Mouse (Mus musculus): ENCODE results near the gene Trpm3. TPM values are rescaled to one million over a fixed set of nuclear protein-coding genes. Genes with fewer than 3 reads are reported as not detected.

Trpm3 gene
- polyA plus RNA-seq, 1 experiment = 0.05 TPM

DNA sequence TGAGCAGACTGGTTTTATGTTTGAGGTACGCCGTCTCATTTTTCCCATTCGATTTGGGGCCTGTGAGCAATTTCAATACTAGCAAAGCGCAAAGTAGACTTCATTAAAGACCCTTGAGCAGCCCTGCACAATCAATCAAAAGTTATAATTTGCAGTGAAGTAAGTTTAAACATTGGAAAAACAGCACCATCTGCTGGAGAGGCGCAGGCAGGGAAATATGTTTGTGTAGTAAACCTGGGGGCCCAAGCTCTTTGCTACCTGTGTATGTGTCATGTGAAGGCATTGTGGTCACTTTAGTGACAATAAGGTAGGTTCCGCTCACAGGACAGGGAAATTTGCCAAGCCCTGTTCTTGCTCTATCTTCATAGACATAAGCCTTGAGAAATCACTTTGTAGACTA, 492.5 kb downstream of the Trpm3 start:
- Histone ChIP-seq H3K4me3 (ENCODE audit: insufficient read depth, poor library complexity, severe bottlenecking) (no peak overlapping the region), H3K36me3 (ENCODE audit: control insufficient read depth, insufficient read depth) (no peaks in the 10 kb centered on the region), H3K79me3 (ENCODE audit: low read depth) (no peaks in the 10 kb centered on the region), H3K79me2 (ENCODE audit: control insufficient read depth, insufficient read depth) (no peaks in the 10 kb centered on the region), H3K27me3 (ENCODE audit: control insufficient read depth, insufficient read depth, insufficient read length) (no peaks in the 10 kb centered on the region), H3ac (ENCODE audit: control insufficient read depth, insufficient read length, low read depth) (no peak overlapping the region)
- TF ChIP-seq CEBPB (IDR thresholded peaks at IDR 0.05; ENCODE audit: low read depth) (no peak), CTCF (IDR thresholded peaks at IDR 0.05; ENCODE audit: control insufficient read depth, insufficient read depth, insufficient read length) (no peak), USF1 (IDR thresholded peaks at IDR 0.05; ENCODE audit: low read depth) (no peak)

DNA sequence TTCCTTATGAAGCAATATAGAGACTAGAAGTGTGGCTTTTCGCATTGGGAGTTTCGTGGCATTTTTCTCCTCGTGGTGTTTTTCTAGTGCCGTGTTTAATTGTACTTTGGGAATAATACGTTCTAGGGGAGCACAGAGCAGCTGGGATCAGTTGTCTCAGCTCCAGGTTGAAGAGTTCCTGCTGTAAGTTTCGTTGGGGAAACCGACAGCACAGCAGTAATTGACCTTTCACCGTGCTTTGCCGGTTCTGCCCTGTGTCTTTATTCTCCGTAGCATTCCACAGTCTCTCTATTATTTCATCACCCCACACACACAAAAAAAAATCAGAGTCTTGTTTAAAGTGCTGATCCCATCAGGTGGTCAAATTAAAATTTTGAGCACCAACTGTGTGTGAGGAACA, 496.8 kb downstream of the Trpm3 start:
- Histone ChIP-seq H3K79me3 (ENCODE audit: low read depth) (no peaks in the 10 kb centered on the region), H3K36me3 (ENCODE audit: control insufficient read depth, insufficient read depth) (no peaks in the 10 kb centered on the region), H3K27me3 (ENCODE audit: control insufficient read depth, insufficient read depth, insufficient read length) (no peaks in the 10 kb centered on the region), H3ac (ENCODE audit: control insufficient read depth, insufficient read length, low read depth) (no peak overlapping the region), H3K4me3 (ENCODE audit: insufficient read depth, poor library complexity, severe bottlenecking) (no peak overlapping the region), H3K79me2 (ENCODE audit: control insufficient read depth, insufficient read depth) (no peaks in the 10 kb centered on the region)
- TF ChIP-seq CEBPB (IDR thresholded peaks at IDR 0.05; ENCODE audit: low read depth) (no peak), MYOD1 (IDR thresholded peaks at IDR 0.05; ENCODE audit: control insufficient read depth, insufficient read length, low read depth) (no peak), MYOG (IDR thresholded peaks at IDR 0.05; ENCODE audit: control insufficient read depth, extremely low read depth, insufficient read length) (no peak), MAX (IDR thresholded peaks at IDR 0.05) (no peak), USF1 (IDR thresholded peaks at IDR 0.05; ENCODE audit: low read depth) (no peak), FOSL1 (IDR thresholded peaks at IDR 0.05; ENCODE audit: insufficient read depth, low read length, poor library complexity, severe bottlenecking) (no peak), CTCF (IDR thresholded peaks at IDR 0.05; ENCODE audit: control insufficient read depth, insufficient read depth, insufficient read length) (no peak)

DNA sequence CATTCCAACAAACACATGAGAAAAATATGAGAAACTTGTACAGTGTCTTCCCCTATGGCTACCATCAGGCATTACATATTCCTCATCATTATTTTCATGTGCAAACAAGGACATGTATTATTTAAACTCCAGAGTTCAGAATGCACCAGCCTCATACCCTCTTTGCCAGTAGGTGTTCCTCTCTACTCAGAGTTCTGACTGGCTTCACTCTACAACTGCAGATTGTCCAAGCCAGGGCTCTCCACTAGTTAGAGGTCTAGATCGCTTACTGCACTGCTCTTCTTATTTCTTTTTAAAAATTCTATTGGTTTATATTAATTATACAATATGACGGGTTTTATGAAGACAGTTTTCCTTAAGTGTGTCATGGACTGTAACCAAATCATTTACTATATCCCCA, 498.9 kb downstream of the Trpm3 start:
- no peaks in the 10 kb centered on the region for H3K36me3 ChIP-seq (ENCODE audit: control insufficient read depth, insufficient read depth)
- H3K4me3 ChIP-seq (ENCODE audit: insufficient read depth, poor library complexity, severe bottlenecking) = no peak overlapping the region
- no peaks in the 10 kb centered on the region for H3K27me3 ChIP-seq (ENCODE audit: control insufficient read depth, insufficient read depth, insufficient read length)
- TF ChIP-seq FOSL1 (IDR thresholded peaks at IDR 0.05; ENCODE audit: insufficient read depth, low read length, poor library complexity, severe bottlenecking) = no peak
- no peak for TF ChIP-seq USF1 (IDR thresholded peaks at IDR 0.05; ENCODE audit: low read depth)
- TF ChIP-seq MYOD1 (IDR thresholded peaks at IDR 0.05; ENCODE audit: control insufficient read depth, insufficient read length, low read depth) = no peak
- no peak for TF ChIP-seq CEBPB (IDR thresholded peaks at IDR 0.05; ENCODE audit: low read depth)
- TF ChIP-seq CTCF (IDR thresholded peaks at IDR 0.05; ENCODE audit: control insufficient read depth, insufficient read depth, insufficient read length) = no peak
- no peak for TF ChIP-seq MAX (IDR thresholded peaks at IDR 0.05)
- no peak for TF ChIP-seq MYOG (IDR thresholded peaks at IDR 0.05; ENCODE audit: control insufficient read depth, extremely low read depth, insufficient read length)
- no peaks in the 10 kb centered on the region for H3K79me2 ChIP-seq (ENCODE audit: control insufficient read depth, insufficient read depth)
- no peaks in the 10 kb centered on the region for H3K79me3 ChIP-seq (ENCODE audit: low read depth)
- H3ac ChIP-seq (ENCODE audit: control insufficient read depth, insufficient read length, low read depth) = no peak overlapping the region

DNA sequence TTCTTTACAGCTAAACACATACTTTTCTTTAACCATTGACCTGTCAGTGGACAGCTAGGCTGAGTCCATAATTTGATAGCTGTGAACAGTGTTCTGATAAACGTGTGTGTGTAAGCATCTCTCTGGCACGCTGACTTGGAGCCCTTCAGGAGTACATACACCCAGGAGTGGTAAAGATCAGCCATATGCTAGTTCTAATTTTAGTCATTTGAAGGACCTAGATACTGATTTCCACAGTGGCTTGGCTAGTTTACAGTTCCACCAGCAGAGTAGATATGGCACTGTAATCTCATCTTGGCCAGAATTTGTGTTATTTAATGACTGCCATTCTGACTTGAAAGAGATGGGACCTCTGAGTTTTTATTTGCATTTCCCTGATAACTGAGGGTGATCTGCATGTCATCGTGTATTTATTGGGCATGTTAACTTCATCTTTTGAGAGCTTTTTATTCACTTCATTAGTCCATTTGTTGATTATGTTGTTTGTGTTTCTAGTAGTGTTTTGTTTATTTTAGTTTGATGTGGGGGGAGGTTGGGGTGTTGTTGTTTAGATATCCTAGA, 499.6 kb downstream of the Trpm3 start:
- H3K36me3 ChIP-seq (ENCODE audit: control insufficient read depth, insufficient read depth) = no peaks in the 10 kb centered on the region
- no peaks in the 10 kb centered on the region for H3K79me3 ChIP-seq (ENCODE audit: low read depth)
- H3K79me2 ChIP-seq (ENCODE audit: control insufficient read depth, insufficient read depth) = no peaks in the 10 kb centered on the region
- no peak for TF ChIP-seq CEBPB (IDR thresholded peaks at IDR 0.05; ENCODE audit: low read depth)
- H3K27me3 ChIP-seq (ENCODE audit: control insufficient read depth, insufficient read depth, insufficient read length) = no peaks in the 10 kb centered on the region
- H3ac ChIP-seq (ENCODE audit: control insufficient read depth, insufficient read length, low read depth) = no peak overlapping the region
- H3K4me3 ChIP-seq (ENCODE audit: insufficient read depth, poor library complexity, severe bottlenecking) = no peak overlapping the region

DNA sequence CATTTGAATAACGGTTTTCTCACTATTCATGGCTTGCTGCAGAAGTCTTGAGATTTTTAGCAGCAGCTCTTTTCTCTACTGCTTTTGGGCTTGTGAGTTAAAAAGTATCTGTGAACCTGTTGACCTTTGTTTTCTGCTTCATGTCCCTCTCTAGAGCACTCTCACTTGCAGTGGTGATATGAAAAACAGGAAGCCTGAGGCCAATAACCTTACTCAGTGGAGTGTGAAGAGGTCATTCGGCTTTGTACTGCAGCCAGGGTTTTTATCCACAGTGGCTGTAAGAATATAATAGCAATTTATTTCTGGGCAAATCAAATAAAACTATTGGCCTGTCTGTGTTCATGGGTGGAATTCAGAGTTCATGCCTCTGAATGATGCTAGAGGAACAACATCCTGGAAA, 503.3 kb downstream of the Trpm3 start:
- Histone ChIP-seq H3K4me3 (ENCODE audit: insufficient read depth, poor library complexity, severe bottlenecking) (no peak overlapping the region), H3ac (ENCODE audit: control insufficient read depth, insufficient read length, low read depth) (no peak overlapping the region), H3K27me3 (ENCODE audit: control insufficient read depth, insufficient read depth, insufficient read length) (no peaks in the 10 kb centered on the region), H3K79me3 (ENCODE audit: low read depth) (no peaks in the 10 kb centered on the region), H3K36me3 (ENCODE audit: control insufficient read depth, insufficient read depth) (no peaks in the 10 kb centered on the region), H3K79me2 (ENCODE audit: control insufficient read depth, insufficient read depth) (no peaks in the 10 kb centered on the region)
- TF ChIP-seq FOSL1 (IDR thresholded peaks at IDR 0.05; ENCODE audit: insufficient read depth, low read length, poor library complexity, severe bottlenecking) (no peak), MAX (IDR thresholded peaks at IDR 0.05) (no peak), MYOD1 (IDR thresholded peaks at IDR 0.05; ENCODE audit: control insufficient read depth, insufficient read length, low read depth) (no peak), CTCF (IDR thresholded peaks at IDR 0.05; ENCODE audit: control insufficient read depth, insufficient read depth, insufficient read length) (no peak), USF1 (IDR thresholded peaks at IDR 0.05; ENCODE audit: low read depth) (no peak)

DNA sequence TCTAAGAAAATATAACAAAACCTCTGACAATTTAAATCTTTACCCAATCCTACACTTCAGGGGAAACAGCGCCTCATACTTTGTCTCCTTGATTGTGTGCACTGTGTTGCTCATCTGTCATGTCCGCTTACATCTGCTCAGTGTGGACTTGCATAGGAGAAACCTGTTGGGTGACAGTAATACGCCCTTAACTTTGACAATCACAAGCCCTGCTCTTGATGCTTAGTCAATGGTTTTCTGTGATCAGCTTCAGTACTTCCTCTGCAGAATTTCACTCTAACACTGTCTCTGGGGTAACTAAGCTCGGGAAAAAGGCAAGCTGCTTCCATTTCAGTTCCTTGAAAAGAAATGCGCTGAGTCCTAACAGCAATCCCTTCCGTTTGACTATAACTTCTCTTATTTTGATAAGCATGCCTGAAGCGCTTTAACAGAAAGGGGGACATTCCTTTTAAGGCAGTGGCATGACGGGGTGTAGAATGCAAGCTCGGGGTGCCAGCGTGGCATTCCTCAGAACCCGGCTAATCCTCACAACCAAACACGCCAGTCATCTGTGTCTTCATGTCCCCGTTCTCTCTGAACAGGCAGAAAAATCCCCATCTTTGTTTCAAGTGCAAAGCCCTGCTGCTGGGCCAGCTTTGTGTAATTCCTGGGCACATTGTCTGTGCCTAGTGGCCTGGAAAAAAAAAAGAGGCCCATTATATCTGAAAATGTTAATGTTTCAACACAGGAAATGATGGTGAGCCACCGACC, 517.8 kb downstream of the Trpm3 start:
- no peak overlapping the region for H3ac ChIP-seq (ENCODE audit: control insufficient read depth, insufficient read length, low read depth)
- H3K79me2 ChIP-seq (ENCODE audit: control insufficient read depth, insufficient read depth) = no peaks in the 10 kb centered on the region
- no peaks in the 10 kb centered on the region for H3K27me3 ChIP-seq (ENCODE audit: control insufficient read depth, insufficient read depth, insufficient read length)
- H3K79me3 ChIP-seq (ENCODE audit: low read depth) = no peaks in the 10 kb centered on the region
- no peak for TF ChIP-seq MAX (IDR thresholded peaks at IDR 0.05)
- H3K4me3 ChIP-seq (ENCODE audit: insufficient read depth, poor library complexity, severe bottlenecking) = no peak overlapping the region
- H3K36me3 ChIP-seq (ENCODE audit: control insufficient read depth, insufficient read depth) = no peaks in the 10 kb centered on the region
